Mouse (Mus musculus) limb, embryonic 15.5 days (tissue): Measurements from ENCODE around the gene Ppt2. TPM values are rescaled to one million over a fixed set of nuclear protein-coding genes. Genes with fewer than 3 reads are reported as not detected.

ENCODE experiments used
- ATAC-seq: fragments of 200-750 bp; cut with Nextera tagmentation; 2 replicates; pipeline ENCODE4 v1.8.0; 2017; ENCODE audit warnings: low read depth, moderate TSS enrichment; ENCODE audit not compliant: insufficient number of reproducible peaks, low FRiP score, low TSS enrichment
- H3K27ac ChIP-seq: fragments of 300-500 bp; sonication (generic); 2 replicates; pipeline ENCODE4 v1.5.1; 2015; ENCODE audit warnings: moderate library complexity, mild to moderate bottlenecking, inconsistent platforms
- H3K27me3 ChIP-seq: fragments of 300-500 bp; sonication (generic); 2 replicates; pipeline ENCODE4 v1.6.1; 2015; ENCODE audit warnings: inconsistent platforms
- H3K36me3 ChIP-seq: fragments of 300-500 bp; sonication (generic); 2 replicates; pipeline ENCODE4 v1.6.1; 2015; ENCODE audit warnings: inconsistent platforms
- H3K4me1 ChIP-seq: fragments of 300-500 bp; sonication (generic); 2 replicates; pipeline ENCODE4 v1.6.1; 2015; ENCODE audit warnings: inconsistent platforms
- H3K4me2 ChIP-seq: fragments of 300-500 bp; sonication (generic); 2 replicates; pipeline ENCODE4 v1.6.1; 2015; ENCODE audit warnings: mild to moderate bottlenecking, inconsistent platforms
- H3K4me3 ChIP-seq: fragments of 300-500 bp; sonication (generic); 2 replicates; pipeline ENCODE4 v1.5.1; 2015; ENCODE audit warnings: mild to moderate bottlenecking, inconsistent platforms
- H3K9ac ChIP-seq: fragments of 300-500 bp; sonication (generic); 2 replicates; pipeline ENCODE4 v1.6.1; 2015; ENCODE audit warnings: inconsistent platforms
- H3K9me3 ChIP-seq: fragments of 300-500 bp; sonication (generic); 2 replicates; pipeline ENCODE4 v1.6.1; 2016; ENCODE audit warnings: inconsistent platforms
- WGBS: fragments of 180-500 bp; shearing (Covaris S2); methylation state at CpG from one replicate; pipeline ENCODE4 v1.1.7; 2015; 5-methylcytosine and 5-hydroxymethylcytosine counted together
- polyA plus RNA-seq: library from polyadenylated mRNA; unstranded; fragments of >200 nt; fragmentation: Nextera tagmentation; extraction: Ambion mirVana; gene quantifications from 2 replicates; pipeline ENCODE4 v1.2.1, GENCODE M21; 2015

Gene Ppt2
- polyA plus RNA-seq, 1 experiment from 2014 or later, result 26.8 TPM

DNA sequence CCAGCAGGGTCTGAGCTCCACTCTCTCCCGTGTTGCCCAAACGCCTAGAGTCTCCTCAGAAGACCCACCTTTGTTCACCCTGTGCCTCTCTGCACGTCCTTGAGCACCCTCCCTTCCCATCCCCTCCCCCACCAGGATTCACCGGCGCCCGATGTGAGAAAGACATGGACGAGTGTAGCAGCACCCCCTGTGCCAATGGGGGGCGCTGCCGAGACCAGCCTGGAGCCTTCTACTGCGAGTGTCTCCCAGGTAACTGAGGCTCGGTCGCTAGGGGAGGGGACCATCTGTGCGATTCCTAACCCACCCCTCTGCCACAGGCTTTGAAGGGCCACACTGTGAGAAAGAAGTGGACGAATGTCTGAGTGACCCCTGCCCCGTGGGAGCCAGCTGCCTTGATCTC, 55.9 kb downstream of the Ppt2 start:
- ATAC-seq, result no peak
- no peak overlapping the region for H3K27ac ChIP-seq
- H3K4me2 ChIP-seq, result no peak overlapping the region
- 13% methylated on average over 15 of the region's 15 CpGs for WGBS
- H3K9ac ChIP-seq, result no peak overlapping the region
- H3K36me3 ChIP-seq, result no peaks in the 10 kb centered on the region
- no peak overlapping the region for H3K4me3 ChIP-seq
- H3K9me3 ChIP-seq, result no peaks in the 10 kb centered on the region
- 0 out of 2 replicates have a peak, but pooled peaks cover 9% of the 10 kb centered on the region for H3K27me3 ChIP-seq
- H3K4me1 ChIP-seq, result peaks cover 6% of the 10 kb centered on the region; the same call in 1 of the 2 replicates

DNA sequence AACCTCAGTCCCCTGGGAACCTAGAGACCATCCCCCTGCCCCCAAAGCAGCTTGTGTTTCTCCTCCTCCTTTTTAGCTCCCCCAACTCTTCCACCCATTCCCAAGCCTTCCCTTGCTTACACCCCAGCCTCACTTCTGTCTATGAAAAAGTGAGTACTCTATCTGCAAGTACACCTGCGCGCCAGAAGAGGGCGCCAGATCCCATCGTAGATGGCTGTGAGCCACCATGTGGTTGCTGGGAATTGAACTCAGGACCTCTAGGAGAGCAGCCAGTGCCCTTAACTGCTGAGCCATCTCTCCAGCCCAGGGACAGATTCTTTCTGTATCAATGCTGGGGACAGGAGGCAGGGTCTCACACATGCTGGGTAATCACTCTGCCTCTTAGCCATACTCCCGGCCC, 56.4 kb downstream of the Ppt2 start:
- Histone ChIP-seq H3K4me3 (no peak overlapping the region), H3K4me2 (no peak overlapping the region), H3K36me3 (no peaks in the 10 kb centered on the region), H3K27ac (no peak overlapping the region), H3K27me3 (0 out of 2 replicates have a peak, but pooled peaks cover 14% of the 10 kb centered on the region), H3K4me1 (peaks cover 6% of the 10 kb centered on the region; the same call in 1 of the 2 replicates), H3K9me3 (no peaks in the 10 kb centered on the region), H3K9ac (no peak overlapping the region)
- ATAC-seq, result no peak
- WGBS, result 18% methylated on average over 5 of the region's 5 CpGs

DNA sequence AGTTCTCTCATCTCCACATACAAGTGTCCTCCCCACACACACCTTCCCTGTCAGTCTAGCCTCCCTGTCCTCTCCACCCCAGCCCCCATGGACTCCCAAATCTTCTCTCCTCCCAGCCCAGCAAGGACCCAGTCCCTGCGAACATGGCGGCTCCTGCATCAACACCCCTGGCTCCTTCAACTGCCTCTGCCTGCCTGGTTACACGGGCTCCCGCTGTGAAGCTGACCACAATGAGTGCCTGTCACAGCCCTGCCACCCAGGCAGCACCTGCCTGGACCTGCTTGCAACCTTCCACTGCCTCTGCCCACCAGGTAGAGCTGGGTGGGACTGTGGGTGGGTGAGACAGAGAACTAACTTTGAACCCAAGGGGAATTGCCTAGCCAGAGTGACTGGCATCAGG, 58.4 kb downstream of the Ppt2 start:
- 70% methylated on average over 4 of the region's 4 CpGs for WGBS
- Histone ChIP-seq H3K4me1 (peaks cover 2% of the 10 kb centered on the region; the same call in 1 of the 2 replicates), H3K9me3 (no peaks in the 10 kb centered on the region), H3K9ac (no peak overlapping the region), H3K4me3 (no peak overlapping the region), H3K27ac (no peak overlapping the region), H3K4me2 (no peak overlapping the region), H3K27me3 (0 out of 2 replicates have a peak, but pooled peaks cover 18% of the 10 kb centered on the region), H3K36me3 (no peaks in the 10 kb centered on the region)
- no peak for ATAC-seq

DNA sequence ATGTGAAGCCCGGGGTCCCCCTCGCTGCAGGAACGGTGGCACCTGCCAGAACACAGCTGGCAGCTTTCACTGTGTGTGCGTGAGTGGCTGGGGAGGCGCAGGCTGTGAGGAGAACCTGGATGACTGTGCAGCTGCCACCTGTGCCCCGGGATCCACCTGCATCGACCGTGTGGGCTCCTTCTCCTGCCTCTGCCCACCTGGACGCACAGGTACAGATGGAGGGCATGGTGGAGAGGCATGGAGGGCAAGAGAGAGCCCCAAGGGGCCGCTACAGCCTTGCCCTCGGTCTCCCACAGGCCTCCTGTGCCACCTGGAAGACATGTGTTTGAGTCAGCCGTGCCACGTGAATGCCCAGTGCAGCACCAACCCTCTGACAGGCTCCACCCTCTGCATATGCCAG, 59.9 kb downstream of the Ppt2 start:
- H3K4me1 ChIP-seq, result peaks cover 13% of the 10 kb centered on the region
- no peak overlapping the region for H3K27ac ChIP-seq
- H3K36me3 ChIP-seq, result no peaks in the 10 kb centered on the region
- H3K4me2 ChIP-seq, result no peak overlapping the region
- H3K4me3 ChIP-seq, result no peak overlapping the region
- 77% methylated on average over 13 of the region's 13 CpGs for WGBS
- H3K27me3 ChIP-seq, result 0 out of 2 replicates have a peak, but pooled peaks cover 20% of the 10 kb centered on the region
- H3K9ac ChIP-seq, result no peak overlapping the region
- no peaks in the 10 kb centered on the region for H3K9me3 ChIP-seq
- no peak for ATAC-seq

DNA sequence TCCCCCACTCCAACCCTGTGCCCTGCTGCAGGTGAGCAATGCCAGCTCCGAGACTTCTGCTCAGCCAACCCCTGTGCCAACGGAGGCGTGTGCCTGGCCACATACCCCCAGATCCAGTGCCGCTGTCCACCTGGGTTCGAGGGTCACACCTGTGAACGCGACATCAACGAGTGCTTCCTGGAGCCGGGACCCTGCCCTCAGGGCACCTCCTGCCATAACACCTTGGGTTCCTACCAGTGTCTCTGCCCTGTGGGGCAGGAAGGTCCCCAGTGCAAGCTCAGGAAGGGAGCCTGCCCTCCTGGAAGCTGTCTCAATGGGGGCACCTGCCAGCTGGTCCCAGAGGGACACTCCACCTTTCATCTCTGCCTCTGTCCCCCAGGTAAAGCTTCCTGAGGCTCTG, 61.0 kb downstream of the Ppt2 start:
- 0 out of 2 replicates have a peak, but pooled peaks cover 20% of the 10 kb centered on the region for H3K27me3 ChIP-seq
- peaks cover 13% of the 10 kb centered on the region for H3K4me1 ChIP-seq
- no peak overlapping the region for H3K4me3 ChIP-seq
- 56% methylated on average over 9 of the region's 9 CpGs for WGBS
- H3K4me2 ChIP-seq, result no peak overlapping the region
- no peaks in the 10 kb centered on the region for H3K9me3 ChIP-seq
- no peak for ATAC-seq
- no peaks in the 10 kb centered on the region for H3K36me3 ChIP-seq
- no peak overlapping the region for H3K9ac ChIP-seq
- H3K27ac ChIP-seq, result no peak overlapping the region

Other genes with a start within 250 kb of the Ppt2 start
- 0.61 TPM in 1 of 2 replicates, not detected in the other for gene BC051142, start 229.7 kb downstream of the Ppt2 start, polyA plus RNA-seq
- gene Btnl4, start 151.2 kb downstream of the Ppt2 start, polyA plus RNA-seq, result not detected in 2 replicates
- gene Btnl6, start 111.2 kb downstream of the Ppt2 start, polyA plus RNA-seq, result not detected in 2 replicates
- gene Notch4, start 64.2 kb downstream of the Ppt2 start, polyA plus RNA-seq, result 3.4 and 5.9 TPM in 2 replicates
- 7.2 and 10.1 TPM in 2 replicates for gene Gpsm3, start 38.7 kb downstream of the Ppt2 start, polyA plus RNA-seq
- gene Pbx2, start 37.2 kb downstream of the Ppt2 start, polyA plus RNA-seq, result 9.6 and 9.8 TPM in 2 replicates
- gene Ager, start 30.6 kb downstream of the Ppt2 start, polyA plus RNA-seq, result 2.0 and 2.5 TPM in 2 replicates
- 107 and 111 TPM in 2 replicates for gene Rnf5, start 24.8 kb downstream of the Ppt2 start, polyA plus RNA-seq
- gene Agpat1, start 24.2 kb downstream of the Ppt2 start, polyA plus RNA-seq, result 45.8 and 50.6 TPM in 2 replicates
- gene Egfl8, start 12.5 kb downstream of the Ppt2 start, polyA plus RNA-seq, result 8.3 and 13.4 TPM in 2 replicates
- 0.46 and 0.60 TPM in 2 replicates for gene Prrt1, start 1.0 kb upstream of the Ppt2 start, polyA plus RNA-seq
- 15.5 and 17.1 TPM in 2 replicates for gene Fkbpl, start 16.3 kb upstream of the Ppt2 start, polyA plus RNA-seq
- 85.4 and 88.3 TPM in 2 replicates for gene Atf6b, start 18.6 kb upstream of the Ppt2 start, polyA plus RNA-seq
- gene Tnxb, start 42.0 kb upstream of the Ppt2 start, polyA plus RNA-seq, result 1.9 and 4.2 TPM in 2 replicates
- 1.5 and 3.3 TPM in 2 replicates for gene C4b, start 115.4 kb upstream of the Ppt2 start, polyA plus RNA-seq
- 0.12 and 0.25 TPM in 2 replicates for gene Cyp21a1, start 176.1 kb upstream of the Ppt2 start, polyA plus RNA-seq
- 26.1 and 29.3 TPM in 2 replicates for gene Stk19, start 208.4 kb upstream of the Ppt2 start, polyA plus RNA-seq
- 62.1 and 65.8 TPM in 2 replicates for gene Dxo, start 208.5 kb upstream of the Ppt2 start, polyA plus RNA-seq
- 47.2 and 47.4 TPM in 2 replicates for gene Skiv2l, start 221.7 kb upstream of the Ppt2 start, polyA plus RNA-seq
- gene Nelfe, start 221.9 kb upstream of the Ppt2 start, polyA plus RNA-seq, result 90.1 and 96.4 TPM in 2 replicates
- gene Cfb, start 234.0 kb upstream of the Ppt2 start, polyA plus RNA-seq, result 2.8 and 3.6 TPM in 2 replicates